Mouse (Mus musculus): ENCODE measurements at regions not wholly inside any gene's neighbourhood (a gene's known extent, or its start where the extent isn't known, plus 50 kb on each side); places are given as distances from the start of the nearest gene placed in this dataset.
A peak's percentile ranks its signal among the peaks of the same experiment; 100 is the strongest.

- ATAC-seq (ENCODE audit: low FRiP score): no peak
- no peak for DNase-seq (ENCODE audit: low spot score)
- H3K4me1 ChIP-seq (ENCODE audit: insufficient read depth, low read length): no peaks in the 10 kb centered on the region
- no peak overlapping the region for H3K4me2 ChIP-seq (ENCODE audit: low read depth, low read length, poor library complexity, severe bottlenecking)
- H3K27ac ChIP-seq (ENCODE audit: low read depth, low read length): no peak overlapping the region
- H3K9ac ChIP-seq (replicated peaks; ENCODE audit: low read length, poor library complexity, severe bottlenecking): no peak overlapping the region
- H3K36me3 ChIP-seq (ENCODE audit: insufficient read depth, low read length): no peaks in the 10 kb centered on the region
- no peaks in the 10 kb centered on the region for H3K27me3 ChIP-seq (ENCODE audit: insufficient read depth, low read length)
- no peak overlapping the region for H3K4me3 ChIP-seq (ENCODE audit: low read depth, low read length)
- TF ChIP-seq CTCF (IDR thresholded peaks at IDR 0.05): no peak
- no peaks in the 10 kb centered on the region for H3K9me3 ChIP-seq (ENCODE audit: low read length)
- WGBS: 56% methylated on average over 3 of the region's 3 CpGs
These were observed 708.5 kb upstream of the Pfkp start for GRCm38 (mm10) chr13:7357071-7357470.

GRCm38 (mm10) chr13:7373559-7373958, 725.0 kb upstream of the Pfkp start:
- DNase-seq (ENCODE audit: low spot score) (no peak), ATAC-seq (ENCODE audit: low FRiP score) (no peak)
- no peak for TF ChIP-seq CTCF (IDR thresholded peaks at IDR 0.05)
- Histone ChIP-seq H3K27ac (ENCODE audit: low read depth, low read length) (no peak overlapping the region), H3K27me3 (ENCODE audit: insufficient read depth, low read length) (no peaks in the 10 kb centered on the region), H3K4me2 (ENCODE audit: low read depth, low read length, poor library complexity, severe bottlenecking) (no peak overlapping the region), H3K4me1 (ENCODE audit: insufficient read depth, low read length) (no peaks in the 10 kb centered on the region), H3K9ac (replicated peaks; ENCODE audit: low read length, poor library complexity, severe bottlenecking) (no peak overlapping the region), H3K36me3 (ENCODE audit: insufficient read depth, low read length) (no peaks in the 10 kb centered on the region), H3K9me3 (ENCODE audit: low read length) (no peaks in the 10 kb centered on the region), H3K4me3 (ENCODE audit: low read depth, low read length) (no peak overlapping the region)
- WGBS: 31% methylated on average over 8 of the region's 8 CpGs

GRCm38 (mm10) chr13:7374993-7375627, 726.5 kb upstream of the Pfkp start:
- Histone ChIP-seq H3K27me3 (ENCODE audit: insufficient read depth, low read length) (no peaks in the 10 kb centered on the region), H3K27ac (ENCODE audit: low read depth, low read length) (no peak overlapping the region), H3K4me2 (ENCODE audit: low read depth, low read length, poor library complexity, severe bottlenecking) (no peak overlapping the region), H3K9me3 (ENCODE audit: low read length) (no peaks in the 10 kb centered on the region), H3K4me3 (ENCODE audit: low read depth, low read length) (no peak overlapping the region), H3K36me3 (ENCODE audit: insufficient read depth, low read length) (no peaks in the 10 kb centered on the region), H3K9ac (replicated peaks; ENCODE audit: low read length, poor library complexity, severe bottlenecking) (no peak overlapping the region), H3K4me1 (ENCODE audit: insufficient read depth, low read length) (no peaks in the 10 kb centered on the region)
- no peak for TF ChIP-seq CTCF (IDR thresholded peaks at IDR 0.05)
- WGBS: 40% methylated on average over 7 of the region's 7 CpGs
- DNase-seq (ENCODE audit: low spot score) (peak; percentile 24), ATAC-seq (ENCODE audit: low FRiP score) (no peak)

GRCm38 (mm10) chr13:7414342-7415287, 766.0 kb upstream of the Pfkp start:
- Histone ChIP-seq H3K27me3 (ENCODE audit: insufficient read depth, low read length) (no peaks in the 10 kb centered on the region), H3K4me3 (ENCODE audit: low read depth, low read length) (no peak overlapping the region), H3K9ac (replicated peaks; ENCODE audit: low read length, poor library complexity, severe bottlenecking) (no peak overlapping the region), H3K4me2 (ENCODE audit: low read depth, low read length, poor library complexity, severe bottlenecking) (no peak overlapping the region), H3K4me1 (ENCODE audit: insufficient read depth, low read length) (no peaks in the 10 kb centered on the region), H3K27ac (ENCODE audit: low read depth, low read length) (no peak overlapping the region), H3K36me3 (ENCODE audit: insufficient read depth, low read length) (no peaks in the 10 kb centered on the region), H3K9me3 (ENCODE audit: low read length) (no peaks in the 10 kb centered on the region)
- DNase-seq (ENCODE audit: low spot score): peak; percentile 21
- 34% methylated on average over 3 of the region's 3 CpGs for WGBS
- TF ChIP-seq CTCF (IDR thresholded peaks at IDR 0.05): no peak
- no peak for ATAC-seq (ENCODE audit: low FRiP score)

GRCm38 (mm10) chr13:7427750-7428149, 774.9 kb upstream of the Adarb2 start:
- no peak overlapping the region for H3K4me3 ChIP-seq (ENCODE audit: low read depth, low read length)
- no peaks in the 10 kb centered on the region for H3K27me3 ChIP-seq (ENCODE audit: insufficient read depth, low read length)
- no peak overlapping the region for H3K27ac ChIP-seq (ENCODE audit: low read depth, low read length)
- H3K4me2 ChIP-seq (ENCODE audit: low read depth, low read length, poor library complexity, severe bottlenecking): no peak overlapping the region
- DNase-seq (ENCODE audit: low spot score): no peak
- ATAC-seq (ENCODE audit: low FRiP score): no peak
- TF ChIP-seq CTCF (IDR thresholded peaks at IDR 0.05): no peak
- no peak overlapping the region for H3K9ac ChIP-seq (replicated peaks; ENCODE audit: low read length, poor library complexity, severe bottlenecking)
- no peaks in the 10 kb centered on the region for H3K36me3 ChIP-seq (ENCODE audit: insufficient read depth, low read length)
- no peaks in the 10 kb centered on the region for H3K9me3 ChIP-seq (ENCODE audit: low read length)
- no peaks in the 10 kb centered on the region for H3K4me1 ChIP-seq (ENCODE audit: insufficient read depth, low read length)

- Histone ChIP-seq H3K4me3 (ENCODE audit: low read depth, low read length) (no peak overlapping the region), H3K27ac (ENCODE audit: low read depth, low read length) (no peak overlapping the region), H3K9ac (replicated peaks; ENCODE audit: low read length, poor library complexity, severe bottlenecking) (no peak overlapping the region), H3K4me1 (ENCODE audit: insufficient read depth, low read length) (no peaks in the 10 kb centered on the region), H3K4me2 (ENCODE audit: low read depth, low read length, poor library complexity, severe bottlenecking) (no peak overlapping the region), H3K27me3 (ENCODE audit: insufficient read depth, low read length) (no peaks in the 10 kb centered on the region), H3K9me3 (ENCODE audit: low read length) (no peaks in the 10 kb centered on the region), H3K36me3 (ENCODE audit: insufficient read depth, low read length) (no peaks in the 10 kb centered on the region)
- no peak for ATAC-seq (ENCODE audit: low FRiP score)
- DNase-seq (ENCODE audit: low spot score): no peak
- TF ChIP-seq CTCF (IDR thresholded peaks at IDR 0.05): no peak
- 69% methylated on average over 3 of the region's 3 CpGs for WGBS
These were observed 773.4 kb upstream of the Adarb2 start for GRCm38 (mm10) chr13:7429271-7429670.
